Mouse (Mus musculus): Measurements from ENCODE around the gene Snrnp35. TPM values are rescaled to one million over a fixed set of nuclear protein-coding genes. Genes with fewer than 3 reads are reported as not detected.

Gene Snrnp35
- polyA plus RNA-seq, 1 experiment from 2014 or later = 8.5 TPM

DNA sequence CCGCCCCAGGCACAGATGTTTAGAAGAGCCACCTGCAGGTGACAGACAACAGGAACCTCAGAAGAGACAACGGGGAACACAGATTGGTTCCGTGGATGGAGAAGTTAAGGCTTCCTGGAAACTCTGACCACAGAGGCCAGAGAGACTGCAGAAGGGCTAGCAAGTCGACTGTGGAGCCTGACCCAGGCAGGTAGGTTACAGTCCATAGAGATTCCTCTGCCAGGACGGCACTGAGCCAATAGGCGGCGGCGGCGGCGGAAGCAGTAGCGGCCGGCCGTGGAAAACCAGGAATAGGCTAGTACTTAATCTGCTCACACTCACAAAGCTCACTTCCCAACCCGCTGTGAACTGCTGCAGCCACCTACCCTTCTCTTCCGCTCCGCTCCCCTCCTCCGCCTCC is 53.8 kb downstream of the Snrnp35 start:
- Histone ChIP-seq H3K4me3 (replicated peaks; ENCODE audit: low read length) (no peak overlapping the region), H3K27me3 (ENCODE audit: control insufficient read depth, insufficient read depth, low read length) (no peaks in the 10 kb centered on the region), H3K9me3 (ENCODE audit: control insufficient read depth, low read length) (no peaks in the 10 kb centered on the region), H3K4me1 (replicated peaks; ENCODE audit: control insufficient read depth, insufficient read depth, low read length) (peaks cover 8% of the 10 kb centered on the region), H3K36me3 (replicated peaks; ENCODE audit: control insufficient read depth, insufficient read depth) (no peaks in the 10 kb centered on the region), H3K9ac (no peak overlapping the region), H3K27ac (no peak overlapping the region), H3K4me2 (replicated peaks) (peak overlapping the region; percentile 23)
- ATAC-seq (ENCODE audit: low FRiP score) (no peak), DNase-seq (ENCODE audit: low spot score) (no peak)
- 10% methylated on average over 16 of the region's 17 CpGs for WGBS

DNA sequence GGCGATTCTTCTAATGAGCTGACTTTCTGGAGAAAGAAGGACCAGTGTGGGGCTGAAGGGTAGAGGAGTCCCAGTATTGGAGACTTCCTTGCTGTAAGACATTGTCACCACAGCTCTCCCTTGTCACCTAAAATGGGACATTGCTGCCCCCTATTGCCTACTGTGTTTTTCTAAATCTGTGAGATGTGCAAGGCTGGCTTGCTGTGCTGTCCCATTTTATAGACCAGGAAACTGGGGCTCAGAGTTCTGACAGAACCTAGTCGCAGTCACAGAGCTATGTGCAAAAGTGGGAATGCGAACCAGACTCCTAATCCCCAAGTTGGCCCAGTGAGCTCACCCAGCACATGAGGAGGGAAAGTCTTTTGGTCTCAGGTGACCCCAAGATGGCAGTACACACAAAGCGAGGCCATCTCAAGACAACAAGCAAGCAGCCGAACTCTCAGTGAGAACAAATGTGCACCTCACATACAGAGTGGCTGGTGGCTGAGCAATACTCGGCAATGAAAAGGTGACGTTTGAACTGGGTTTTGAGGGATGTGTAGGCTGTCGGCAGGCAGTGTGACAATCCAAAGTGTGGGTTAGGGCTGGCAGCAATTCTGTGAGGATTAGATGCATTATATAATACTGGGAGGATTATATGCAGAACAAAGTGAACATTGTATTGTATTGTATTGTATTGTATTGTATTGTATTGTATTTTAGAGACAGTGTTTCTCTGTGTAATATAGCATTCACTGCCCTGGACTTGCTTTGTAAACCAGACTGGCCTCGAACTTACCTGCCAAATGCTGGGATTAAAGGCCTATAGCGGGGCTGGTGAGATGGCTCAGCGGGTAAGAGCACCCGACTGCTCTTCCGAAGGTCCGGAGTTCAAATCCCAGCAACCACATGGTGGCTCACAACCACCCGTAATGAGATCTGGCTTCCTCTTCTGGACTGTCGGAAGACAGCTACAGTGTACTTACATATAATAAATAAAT is 56.2 kb downstream of the Snrnp35 start:
- Histone ChIP-seq H3K27me3 (ENCODE audit: control insufficient read depth, insufficient read depth, low read length) (no peaks in the 10 kb centered on the region), H3K9ac (no peak overlapping the region), H3K4me3 (replicated peaks; ENCODE audit: low read length) (no peak overlapping the region), H3K4me2 (replicated peaks) (no peak overlapping the region), H3K27ac (no peak overlapping the region), H3K4me1 (replicated peaks; ENCODE audit: control insufficient read depth, insufficient read depth, low read length) (peaks cover 14% of the 10 kb centered on the region), H3K9me3 (ENCODE audit: control insufficient read depth, low read length) (no peaks in the 10 kb centered on the region), H3K36me3 (replicated peaks; ENCODE audit: control insufficient read depth, insufficient read depth) (peaks cover 14% of the 10 kb centered on the region)
- ATAC-seq (ENCODE audit: low FRiP score) = no peak
- DNase-seq (ENCODE audit: low spot score) = peak; percentile 63
- WGBS = 77% methylated on average over 15 of the region's 16 CpGs

DNA sequence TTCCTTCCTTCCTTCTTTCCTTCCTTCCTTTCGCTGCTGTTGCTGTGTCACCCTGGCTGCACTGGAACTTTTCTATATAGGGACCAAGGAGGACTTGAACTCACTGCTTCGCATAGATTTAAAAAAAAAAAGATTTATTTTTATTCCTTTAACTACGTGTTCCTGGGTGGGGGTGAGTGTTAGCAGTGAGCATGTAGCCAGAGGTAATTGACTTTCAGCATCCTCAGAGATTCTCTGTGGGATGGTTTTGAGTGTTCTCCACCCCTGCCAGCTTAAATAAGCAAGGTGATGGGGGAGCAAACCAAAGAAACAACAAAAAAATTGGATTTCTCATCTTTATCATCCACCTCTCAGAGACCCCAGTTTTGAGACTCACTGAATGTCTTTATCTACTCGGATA is 57.0 kb downstream of the Snrnp35 start:
- peaks cover 14% of the 10 kb centered on the region for H3K4me1 ChIP-seq (replicated peaks; ENCODE audit: control insufficient read depth, insufficient read depth, low read length)
- H3K27ac ChIP-seq = peak overlapping the region; percentile 84
- ATAC-seq (ENCODE audit: low FRiP score) (no peak), DNase-seq (ENCODE audit: low spot score) (no peak)
- H3K36me3 ChIP-seq (replicated peaks; ENCODE audit: control insufficient read depth, insufficient read depth) = peaks cover 22% of the 10 kb centered on the region
- H3K9me3 ChIP-seq (ENCODE audit: control insufficient read depth, low read length) = no peaks in the 10 kb centered on the region
- WGBS = 76% methylated on average over 4 of the region's 4 CpGs
- peak overlapping the region; percentile 91 for H3K4me3 ChIP-seq (replicated peaks; ENCODE audit: low read length)
- H3K9ac ChIP-seq = no peak overlapping the region
- no peaks in the 10 kb centered on the region for H3K27me3 ChIP-seq (ENCODE audit: control insufficient read depth, insufficient read depth, low read length)
- peak overlapping the region; percentile 45 for H3K4me2 ChIP-seq (replicated peaks)

DNA sequence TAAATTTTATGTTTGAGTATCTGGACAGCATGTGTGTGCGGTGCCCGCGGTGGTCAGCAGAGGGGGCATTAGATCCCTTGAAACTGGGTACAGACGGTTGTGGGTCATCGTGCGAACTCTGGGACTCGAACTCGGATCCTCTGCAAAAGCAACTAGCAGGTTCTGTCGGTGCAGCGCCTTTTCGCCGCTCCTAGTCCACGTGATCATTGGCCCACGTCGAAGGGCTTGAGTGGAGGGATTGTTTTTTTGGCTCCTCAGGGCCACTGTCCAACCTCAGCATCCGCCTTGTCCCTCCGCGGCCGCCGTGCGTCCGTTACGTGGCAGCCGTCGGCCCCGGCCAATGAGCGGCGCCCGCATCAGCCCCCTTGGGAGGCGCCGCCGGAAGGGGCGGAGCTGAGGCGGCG is 57.5 kb downstream of the Snrnp35 start, which contains the start of gene Tmed2:
Gene Tmed2, plus strand, starts transcription at position 313 of the 404 bp plus-strand sequence.
- Histone ChIP-seq H3K4me1 (replicated peaks; ENCODE audit: control insufficient read depth, insufficient read depth, low read length) (peaks cover 14% of the 10 kb centered on the region), H3K36me3 (replicated peaks; ENCODE audit: control insufficient read depth, insufficient read depth) (peaks cover 27% of the 10 kb centered on the region), H3K27me3 (ENCODE audit: control insufficient read depth, insufficient read depth, low read length) (no peaks in the 10 kb centered on the region), H3K4me3 (replicated peaks; ENCODE audit: low read length) (peak within 1 kb of the TSS; percentile 91), H3K9ac (peak within 1 kb of the TSS; percentile 77), H3K9me3 (ENCODE audit: control insufficient read depth, low read length) (no peaks in the 10 kb centered on the region), H3K4me2 (replicated peaks) (peak within 1 kb of the TSS; percentile 88), H3K27ac (peak within 1 kb of the TSS; percentile 84)
- ATAC-seq (ENCODE audit: low FRiP score) (peak; percentile 96), DNase-seq (ENCODE audit: low spot score) (peak; percentile 97)
- WGBS = under 1% methylated on average over 33 of the region's 35 CpGs

Other genes with a start within 250 kb of the Snrnp35 start
- 13.5 and 15.1 TPM in 2 replicates for gene Pitpnm2, start 233.4 kb upstream of the Snrnp35 start, polyA plus RNA-seq (2014; fragmentation: Nextera tagmentation; extraction: Ambion mirVana)
- gene Mphosph9, start 155.2 kb upstream of the Snrnp35 start, polyA plus RNA-seq (2014; fragmentation: Nextera tagmentation; extraction: Ambion mirVana) = 10.1 and 12.6 TPM in 2 replicates
- gene 2810006K23Rik, start 155.0 kb upstream of the Snrnp35 start, polyA plus RNA-seq (2014; fragmentation: Nextera tagmentation; extraction: Ambion mirVana) = 9.4 and 10.2 TPM in 2 replicates
- 59.5 and 70.7 TPM in 2 replicates for gene Cdk2ap1, start 120.1 kb upstream of the Snrnp35 start, polyA plus RNA-seq (2014; fragmentation: Nextera tagmentation; extraction: Ambion mirVana)
- gene Sbno1, start 57.1 kb upstream of the Snrnp35 start, polyA plus RNA-seq (2014; fragmentation: Nextera tagmentation; extraction: Ambion mirVana) = 87.6 and 89.3 TPM in 2 replicates
- gene Kmt5a, start 43.2 kb upstream of the Snrnp35 start, polyA plus RNA-seq (2014; fragmentation: Nextera tagmentation; extraction: Ambion mirVana) = 23.1 and 23.2 TPM in 2 replicates
- gene Rilpl2, start 4.8 kb upstream of the Snrnp35 start, polyA plus RNA-seq (2014; fragmentation: Nextera tagmentation; extraction: Ambion mirVana) = 28.5 and 29.7 TPM in 2 replicates
- gene Rilpl1, start 48.3 kb downstream of the Snrnp35 start, polyA plus RNA-seq (2014; fragmentation: Nextera tagmentation; extraction: Ambion mirVana) = 13.2 and 15.2 TPM in 2 replicates
- 354 and 374 TPM in 2 replicates for gene Tmed2, start 57.6 kb downstream of the Snrnp35 start, polyA plus RNA-seq (2014; fragmentation: Nextera tagmentation; extraction: Ambion mirVana)
- gene Ddx55, start 69.7 kb downstream of the Snrnp35 start, polyA plus RNA-seq (2014; fragmentation: Nextera tagmentation; extraction: Ambion mirVana) = 18.8 and 22.7 TPM in 2 replicates
- gene Eif2b1, start 96.0 kb downstream of the Snrnp35 start, polyA plus RNA-seq (2014; fragmentation: Nextera tagmentation; extraction: Ambion mirVana) = 67.8 TPM in 2 replicates
- gene Gtf2h3, start 96.0 kb downstream of the Snrnp35 start, polyA plus RNA-seq (2014; fragmentation: Nextera tagmentation; extraction: Ambion mirVana) = 40.7 and 48.0 TPM in 2 replicates
- 37.3 and 38.1 TPM in 2 replicates for gene Atp6v0a2, start 145.4 kb downstream of the Snrnp35 start, polyA plus RNA-seq (2014; fragmentation: Nextera tagmentation; extraction: Ambion mirVana)
- gene Dnah10, start 242.0 kb downstream of the Snrnp35 start, polyA plus RNA-seq (2014; fragmentation: Nextera tagmentation; extraction: Ambion mirVana) = 0.09 and 0.24 TPM in 2 replicates

Measured in hindbrain, embryonic 14.5 days (tissue).